ENCODE assay signal across 7 mouse cellular contexts in the genomic region with DNA sequence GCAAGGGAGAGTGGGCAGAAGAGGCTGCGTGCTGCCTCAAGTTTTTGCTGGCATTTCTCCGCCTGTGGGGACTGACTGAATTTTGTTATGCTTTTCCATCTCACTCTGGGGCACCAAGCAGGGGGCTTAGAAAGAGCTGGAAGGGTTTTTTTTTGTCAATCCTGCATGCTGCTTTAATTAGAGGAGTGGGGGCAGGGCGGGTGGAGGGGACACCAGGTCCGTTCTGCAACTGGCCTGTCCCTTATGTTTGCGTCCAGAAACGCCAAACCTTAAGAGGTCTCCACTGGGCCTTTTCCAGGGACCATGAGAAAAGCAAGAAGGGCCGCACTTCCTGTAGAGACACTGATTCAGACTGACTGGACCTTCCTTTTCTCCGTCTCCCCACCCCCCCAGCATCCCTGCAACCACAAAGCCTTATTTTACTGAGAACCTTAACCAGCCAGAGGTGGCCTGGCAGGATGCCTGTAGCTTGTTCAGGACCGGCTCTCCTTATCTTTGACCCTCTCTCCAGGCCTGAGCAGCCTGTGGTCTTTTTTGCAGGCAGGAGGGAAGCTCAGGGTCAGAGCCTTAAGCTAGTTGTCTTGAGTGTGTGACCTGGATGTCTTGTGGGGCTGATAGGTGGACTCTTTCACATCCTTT. TPM values are rescaled to one million over a fixed set of nuclear protein-coding genes. Genes with fewer than 3 reads are reported as not detected.
DNase-seq lines count a peak whose midpoint lies in the region; ATAC-seq and TF ChIP-seq lines count a peak whose summit lies in the region.

No protein-coding gene starts in this region.

- no peak for DNase-seq in forebrain, embryonic 14.5 days (ENCODE audit: low spot score)
- DNase-seq in adrenal gland, adult 18-20 months (ENCODE audit: low spot score in 2 of 2), result no peak
- no peak for DNase-seq in urinary bladder, postnatal 36 days (ENCODE audit: low spot score in 2 of 2)

- peak overlapping the region; percentile 33 for H3K4me3 ChIP-seq in megakaryocyte, embryonic 14.5 days (replicated peaks)
- H3K4me3 ChIP-seq in forebrain, embryonic 14.5 days (ENCODE audit: low read depth, low read length), result peak overlapping the region; percentile 100
- no peak overlapping the region for H3K4me3 ChIP-seq in intestine, postnatal 0 days (ENCODE audit: low read depth, low read length)
- peak overlapping the region; percentile 100 for H3K4me3 ChIP-seq in neural tube, embryonic 13.5 days

- H3K9me3 ChIP-seq in megakaryocyte, embryonic 14.5 days, result no peaks in the 10 kb centered on the region
- H3K9me3 ChIP-seq in forebrain, embryonic 14.5 days (replicated peaks; ENCODE audit: control insufficient read depth, low read length), result no peaks in the 10 kb centered on the region
- H3K9me3 ChIP-seq in intestine, postnatal 0 days (ENCODE audit: control insufficient read depth), result no peaks in the 10 kb centered on the region
- H3K9me3 ChIP-seq in neural tube, embryonic 13.5 days, result no peaks in the 10 kb centered on the region

- no peak overlapping the region for H3K27ac ChIP-seq in forebrain, embryonic 14.5 days (ENCODE audit: low read depth, low read length)
- no peak overlapping the region for H3K27ac ChIP-seq in intestine, postnatal 0 days (ENCODE audit: low read depth, low read length)
- peak overlapping the region; percentile 29; the same call in 1 of the 2 replicates for H3K27ac ChIP-seq in neural tube, embryonic 13.5 days (replicated peaks)

- 6% methylated on average over 9 of the region's 9 CpGs for WGBS in forebrain, embryonic 14.5 days
- WGBS in intestine, postnatal 0 days, result 49% methylated on average over 9 of the region's 9 CpGs
- 26% methylated on average over 9 of the region's 9 CpGs for WGBS in neural tube, embryonic 13.5 days

- no peaks in the 10 kb centered on the region for H3K27me3 ChIP-seq in megakaryocyte, embryonic 14.5 days (replicated peaks)
- H3K27me3 ChIP-seq in forebrain, embryonic 14.5 days (replicated peaks; ENCODE audit: control insufficient read depth, insufficient read depth, low read length), result no peaks in the 10 kb centered on the region
- no peaks in the 10 kb centered on the region for H3K27me3 ChIP-seq in intestine, postnatal 0 days (replicated peaks; ENCODE audit: control insufficient read depth, insufficient read depth, low read length)
- no peaks in the 10 kb centered on the region for H3K27me3 ChIP-seq in neural tube, embryonic 13.5 days

- H3K4me2 ChIP-seq in forebrain, embryonic 14.5 days (ENCODE audit: low read length), result peak overlapping the region; percentile 85
- H3K4me2 ChIP-seq in intestine, postnatal 0 days (replicated peaks; ENCODE audit: low read depth), result peak overlapping the region; percentile 99
- H3K4me2 ChIP-seq in neural tube, embryonic 13.5 days, result peak overlapping the region; percentile 98

- peak overlapping the region; percentile 99 for H3K9ac ChIP-seq in forebrain, embryonic 14.5 days (ENCODE audit: low read length)
- no peak overlapping the region for H3K9ac ChIP-seq in intestine, postnatal 0 days (ENCODE audit: low read depth, low read length)
- H3K9ac ChIP-seq in neural tube, embryonic 13.5 days, result peak overlapping the region; percentile 100

- ATAC-seq in megakaryocyte, adult 5-6 weeks (ENCODE audit: poor library complexity, severe bottlenecking), result no peak
- no peak for ATAC-seq in forebrain, embryonic 14.5 days
- ATAC-seq in intestine, postnatal 0 days, result no peak
- ATAC-seq in neural tube, embryonic 13.5 days (ENCODE audit: low read depth), result no peak

- H3K4me1 ChIP-seq in megakaryocyte, embryonic 14.5 days, result peaks cover 62% of the 10 kb centered on the region
- H3K4me1 ChIP-seq in forebrain, embryonic 14.5 days (ENCODE audit: control insufficient read depth, insufficient read depth, low read length), result peaks cover 40% of the 10 kb centered on the region
- H3K4me1 ChIP-seq in intestine, postnatal 0 days (replicated peaks; ENCODE audit: control insufficient read depth, insufficient read depth, low read length), result 0 out of 2 replicates have a peak, but pooled peaks cover 7% of the 10 kb centered on the region
- H3K4me1 ChIP-seq in neural tube, embryonic 13.5 days (replicated peaks), result peaks cover 72% of the 10 kb centered on the region

- no peak for TF ChIP-seq CTCF in intestine, postnatal 0 days (IDR thresholded peaks at IDR 0.05; ENCODE audit: low read depth)

- H3K36me3 ChIP-seq in megakaryocyte, embryonic 14.5 days (replicated peaks; ENCODE audit: low read length), result peaks cover 57% of the 10 kb centered on the region
- H3K36me3 ChIP-seq in forebrain, embryonic 14.5 days (ENCODE audit: control insufficient read depth, insufficient read depth, low read length), result peaks cover 51% of the 10 kb centered on the region
- H3K36me3 ChIP-seq in intestine, postnatal 0 days (ENCODE audit: control insufficient read depth, insufficient read depth), result peaks cover 37% of the 10 kb centered on the region
- peaks cover 51% of the 10 kb centered on the region for H3K36me3 ChIP-seq in neural tube, embryonic 13.5 days

RNA-seq across cellular contexts. Expression of a gene that starts 3.0 kb away (rescaled TPM):
- 179 and 200 TPM in 2 replicates for polyA plus RNA-seq in megakaryocyte, embryonic 14.5 days (2012; ENCODE audit: insufficient read depth, low replicate concordance)
- 26.2 and 27.6 TPM in 2 replicates for total RNA-seq in megakaryocyte, adult 5-6 weeks (2015)
- total RNA-seq in megakaryocyte, adult 5-6 weeks (2017), result 21.6 and 23.9 TPM in 2 replicates
- polyA plus RNA-seq in forebrain, embryonic 14.5 days (2014; fragmentation: Nextera tagmentation; extraction: Ambion mirVana), result 118 and 127 TPM in 2 replicates
- polyA plus RNA-seq in intestine, postnatal 0 days (2015; fragmentation: Nextera tagmentation; extraction: Ambion mirVana), result 42.8 and 45.2 TPM in 2 replicates
- polyA plus RNA-seq in neural tube, embryonic 13.5 days (2015; fragmentation: Nextera tagmentation; extraction: Ambion mirVana), result 186 and 191 TPM in 2 replicates
- total RNA-seq in adrenal gland, adult 18-20 months (2021), result 10 to 100 TPM; 70.5 to 75.9 TPM
